Mouse (Mus musculus) heart, embryonic 12.5 days (tissue): Measurements from ENCODE around the gene Gfra4. TPM values are rescaled to one million over a fixed set of nuclear protein-coding genes. Genes with fewer than 3 reads are reported as not detected.

Experiments used
- ATAC-seq: fragments of 200-750 bp; cut with Nextera tagmentation; 2 replicates; pipeline ENCODE4 v1.8.0; 2017; ENCODE audit warnings: moderate TSS enrichment, moderate library complexity; ENCODE audit not compliant: insufficient number of reproducible peaks, low FRiP score
- H3K27ac ChIP-seq: fragments of 300-500 bp; sonication (generic); 2 replicates; pipeline ENCODE4 v1.5.1; 2016; ENCODE audit warnings: mild to moderate bottlenecking, moderate library complexity; ENCODE audit not compliant: poor library complexity, severe bottlenecking
- H3K27me3 ChIP-seq: fragments of 300-500 bp; sonication (generic); replicated peaks from 2 replicates; pipeline ENCODE4 v1.6.1; 2016; ENCODE audit warnings: mild to moderate bottlenecking, moderate library complexity
- H3K36me3 ChIP-seq: fragments of 300-500 bp; sonication (generic); 2 replicates; pipeline ENCODE4 v1.6.1; 2016; ENCODE audit warnings: mild to moderate bottlenecking, moderate library complexity
- H3K4me1 ChIP-seq: fragments of 300-500 bp; sonication (generic); replicated peaks from 2 replicates; pipeline ENCODE4 v1.6.1; 2016; ENCODE audit warnings: mild to moderate bottlenecking
- H3K4me2 ChIP-seq: fragments of 300-500 bp; sonication (generic); 2 replicates; pipeline ENCODE4 v1.6.1; 2016; ENCODE audit warnings: mild to moderate bottlenecking, moderate library complexity
- H3K4me3 ChIP-seq: fragments of 300-500 bp; sonication (generic); 2 replicates; pipeline ENCODE4 v1.5.1; 2016; ENCODE audit warnings: mild to moderate bottlenecking
- H3K9ac ChIP-seq: fragments of 300-500 bp; sonication (generic); 2 replicates; pipeline ENCODE4 v1.6.1; 2016; ENCODE audit warnings: mild to moderate bottlenecking, moderate library complexity
- H3K9me3 ChIP-seq: fragments of 300-500 bp; sonication (generic); replicated peaks from 2 replicates; pipeline ENCODE4 v1.6.1; 2016; ENCODE audit warnings: mild to moderate bottlenecking, moderate library complexity
- WGBS: fragments of 180-500 bp; shearing (Covaris S2); methylation state at CpG from one replicate; pipeline ENCODE4 v1.1.7; 2016; 5-methylcytosine and 5-hydroxymethylcytosine counted together
- polyA plus RNA-seq: library from polyadenylated mRNA; unstranded; fragments of >200 nt; fragmentation: Nextera tagmentation; extraction: Ambion mirVana; gene quantifications from 2 replicates; pipeline ENCODE4 v1.2.1, GENCODE M21; 2016

Gene Gfra4
- polyA plus RNA-seq, 1 experiment from 2014 or later, result 3.8 TPM

DNA sequence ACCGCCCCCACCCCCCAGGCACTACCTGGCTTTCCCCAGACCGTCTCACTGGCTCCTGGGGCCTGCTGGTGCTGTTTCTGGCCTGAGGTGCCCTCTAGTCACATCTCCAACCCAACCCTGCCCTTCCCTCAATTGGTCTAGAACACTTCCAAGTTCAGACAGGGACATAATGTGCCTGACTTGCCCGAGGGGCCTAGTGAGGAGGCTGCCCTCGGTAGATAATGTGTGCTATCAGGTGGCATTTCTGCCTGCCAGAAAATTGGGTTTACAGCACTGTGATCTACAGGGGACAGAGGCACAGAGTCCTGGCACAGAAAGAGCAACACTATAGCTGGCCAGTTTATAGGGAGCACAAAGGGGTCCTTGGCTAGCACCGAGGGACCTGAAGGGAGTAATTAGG lies 9.2 kb upstream of the Gfra4 start:
- no peak overlapping the region for H3K4me3 ChIP-seq
- no peaks in the 10 kb centered on the region for H3K9me3 ChIP-seq
- H3K4me2 ChIP-seq, result no peak overlapping the region
- 63% methylated on average over 5 of the region's 5 CpGs for WGBS
- no peak for ATAC-seq
- no peaks in the 10 kb centered on the region for H3K36me3 ChIP-seq
- peaks cover 61% of the 10 kb centered on the region for H3K27me3 ChIP-seq
- peaks cover 32% of the 10 kb centered on the region for H3K4me1 ChIP-seq
- no peak overlapping the region for H3K27ac ChIP-seq
- H3K9ac ChIP-seq, result no peak overlapping the region

DNA sequence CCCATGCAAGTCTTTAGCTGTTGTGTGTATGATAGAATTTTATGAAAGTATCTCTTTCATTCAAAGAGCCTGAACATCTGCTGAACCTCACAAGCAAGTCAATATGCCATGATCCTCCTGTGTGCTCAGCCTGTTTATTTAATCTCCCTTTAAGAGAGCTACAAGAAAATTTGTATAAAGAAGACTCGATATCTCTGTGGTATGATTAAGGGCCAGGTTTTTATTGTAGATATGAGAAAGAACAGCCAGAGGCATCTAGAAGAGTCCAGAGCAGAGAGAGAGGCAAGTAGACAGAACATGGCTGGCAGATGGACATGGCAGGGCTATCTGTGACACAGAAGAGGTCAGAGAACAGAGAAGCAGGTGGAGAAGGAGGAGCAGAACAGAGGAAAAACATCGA lies 3.1 kb upstream of the Gfra4 start:
- Histone ChIP-seq H3K4me1 (peaks cover 20% of the 10 kb centered on the region), H3K36me3 (no peaks in the 10 kb centered on the region), H3K9ac (no peak overlapping the region), H3K27ac (no peak overlapping the region), H3K27me3 (peaks cover 36% of the 10 kb centered on the region), H3K9me3 (no peaks in the 10 kb centered on the region), H3K4me3 (no peak overlapping the region), H3K4me2 (no peak overlapping the region)
- ATAC-seq, result no peak
- 71% methylated on average over 2 of the region's 2 CpGs for WGBS

DNA sequence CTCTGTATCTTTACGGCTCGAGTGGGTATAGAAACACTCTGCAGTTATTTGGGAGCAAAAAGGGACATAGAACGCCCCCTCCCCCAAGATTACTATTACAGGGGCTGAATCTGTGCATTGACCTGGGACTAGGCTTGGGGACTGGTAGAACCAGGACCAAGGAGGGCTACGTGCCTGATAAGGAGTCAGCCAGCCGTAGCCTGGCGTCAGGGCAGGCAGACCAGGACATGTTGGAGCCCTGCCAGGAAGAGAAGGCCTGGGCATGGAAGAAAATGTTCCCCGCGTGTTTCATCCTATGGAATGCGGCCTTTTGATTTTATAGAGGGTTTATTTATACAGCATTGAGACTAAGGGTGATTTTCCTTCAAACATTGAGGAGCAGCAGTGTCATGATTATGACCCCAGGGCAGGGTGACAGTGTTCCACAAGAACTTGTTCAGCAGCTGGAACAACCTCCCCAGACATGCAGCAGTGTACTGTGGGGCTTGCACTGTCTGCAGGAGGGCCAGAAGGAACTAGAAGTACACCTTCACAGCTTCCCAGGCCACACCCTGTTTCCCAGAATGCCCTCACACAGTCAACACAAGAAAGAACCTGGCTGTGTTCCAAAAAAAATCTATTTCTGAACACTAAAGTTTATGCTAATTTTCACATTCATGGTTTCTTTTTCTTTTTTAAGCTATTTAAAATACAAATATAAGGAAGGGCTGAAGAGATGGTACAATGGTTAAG lies 2.3 kb upstream of the Gfra4 start:
- 0 out of 2 replicates have a peak, but pooled peaks have one; percentile 51 for ATAC-seq

GRCm38 (mm10) chr2:131044354-131044852 lies 1.5 kb upstream of the Gfra4 start:
- Histone ChIP-seq H3K9me3 (no peaks in the 10 kb centered on the region), H3K4me2 (0 out of 2 replicates have a peak overlapping the region, but pooled peaks have one; percentile 8), H3K27me3 (peaks cover 50% of the 10 kb centered on the region), H3K4me1 (peaks cover 24% of the 10 kb centered on the region), H3K36me3 (no peaks in the 10 kb centered on the region), H3K27ac (no peak overlapping the region), H3K4me3 (no peak overlapping the region), H3K9ac (no peak overlapping the region)
- 8% methylated on average over 7 of the region's 7 CpGs for WGBS
- no peak for ATAC-seq

More for the DNA sequence above, 2.3 kb upstream of the Gfra4 start:
- Histone ChIP-seq H3K4me1 (peaks cover 24% of the 10 kb centered on the region), H3K27me3 (peaks cover 43% of the 10 kb centered on the region), H3K36me3 (no peaks in the 10 kb centered on the region), H3K9me3 (no peaks in the 10 kb centered on the region), H3K4me2 (no peak overlapping the region), H3K27ac (no peak overlapping the region), H3K4me3 (no peak overlapping the region), H3K9ac (no peak overlapping the region)
- 52% methylated on average over 9 of the region's 9 CpGs for WGBS

- no peaks in the 10 kb centered on the region for H3K36me3 ChIP-seq
- H3K4me3 ChIP-seq, result peak overlapping the region; percentile 71
- WGBS, result 3% methylated on average over 113 of the region's 115 CpGs
- H3K9ac ChIP-seq, result peak overlapping the region; percentile 77
- H3K4me2 ChIP-seq, result peak overlapping the region; percentile 98
- peaks cover 58% of the 10 kb centered on the region for H3K27me3 ChIP-seq
- peaks cover 31% of the 10 kb centered on the region for H3K4me1 ChIP-seq
- ATAC-seq, result 0 out of 2 replicates have a peak, but pooled peaks have one; percentile 13
- H3K9me3 ChIP-seq, result no peaks in the 10 kb centered on the region
- no peak overlapping the region for H3K27ac ChIP-seq
Observed at GRCm38 (mm10) chr2:131040854-131041825, 1.7 kb downstream of the Gfra4 start.

GRCm38 (mm10) chr2:131038675-131039074 lies 4.2 kb downstream of the Gfra4 start:
- peaks cover 57% of the 10 kb centered on the region for H3K27me3 ChIP-seq

DNA sequence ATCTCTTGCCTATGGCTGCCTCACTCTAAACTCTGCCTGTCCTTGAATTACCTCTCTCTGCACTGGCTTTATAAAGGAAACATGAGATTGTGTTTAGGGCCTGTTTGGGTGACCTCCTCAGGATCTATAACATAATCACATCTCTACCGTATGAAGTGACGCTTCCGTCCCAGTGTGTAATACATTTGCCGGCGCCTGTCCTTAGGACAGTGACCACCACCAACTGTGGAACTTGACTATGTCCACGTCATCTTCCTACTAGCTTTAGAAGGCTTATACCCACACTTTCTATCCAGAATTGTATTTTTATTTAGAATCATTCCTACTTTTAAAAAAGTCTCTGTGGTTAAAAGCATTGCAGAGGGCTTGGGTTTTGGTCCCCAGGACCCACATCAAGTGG lies 4.7 kb downstream of the Gfra4 start:
- no peak overlapping the region for H3K9ac ChIP-seq
- H3K4me3 ChIP-seq, result no peak overlapping the region
- WGBS, result 84% methylated on average over 6 of the region's 6 CpGs
- no peak overlapping the region for H3K27ac ChIP-seq
- peaks cover 54% of the 10 kb centered on the region for H3K27me3 ChIP-seq
- H3K36me3 ChIP-seq, result no peaks in the 10 kb centered on the region
- 0 out of 2 replicates have a peak, but pooled peaks cover 3% of the 10 kb centered on the region for H3K9me3 ChIP-seq
- no peak overlapping the region for H3K4me2 ChIP-seq
- no peak for ATAC-seq
- peaks cover 18% of the 10 kb centered on the region for H3K4me1 ChIP-seq

More at GRCm38 (mm10) chr2:131038675-131039074, 4.2 kb downstream of the Gfra4 start:
- H3K27ac ChIP-seq, result no peak overlapping the region
- no peak overlapping the region for H3K9ac ChIP-seq
- H3K9me3 ChIP-seq, result no peaks in the 10 kb centered on the region
- peaks cover 18% of the 10 kb centered on the region for H3K4me1 ChIP-seq
- H3K4me3 ChIP-seq, result no peak overlapping the region
- no peak for ATAC-seq
- 79% methylated on average over 5 of the region's 5 CpGs for WGBS
- H3K4me2 ChIP-seq, result no peak overlapping the region
- H3K36me3 ChIP-seq, result no peaks in the 10 kb centered on the region

- Histone ChIP-seq H3K4me3 (no peak overlapping the region), H3K9ac (no peak overlapping the region), H3K27me3 (peaks cover 46% of the 10 kb centered on the region), H3K36me3 (no peaks in the 10 kb centered on the region), H3K27ac (no peak overlapping the region), H3K4me1 (peaks cover 18% of the 10 kb centered on the region), H3K9me3 (0 out of 2 replicates have a peak, but pooled peaks cover 3% of the 10 kb centered on the region), H3K4me2 (no peak overlapping the region)
- no peak for ATAC-seq
- WGBS, result 38% methylated on average over 17 of the region's 17 CpGs
Observed at GRCm38 (mm10) chr2:131037226-131037990, 5.5 kb downstream of the Gfra4 start.

DNA sequence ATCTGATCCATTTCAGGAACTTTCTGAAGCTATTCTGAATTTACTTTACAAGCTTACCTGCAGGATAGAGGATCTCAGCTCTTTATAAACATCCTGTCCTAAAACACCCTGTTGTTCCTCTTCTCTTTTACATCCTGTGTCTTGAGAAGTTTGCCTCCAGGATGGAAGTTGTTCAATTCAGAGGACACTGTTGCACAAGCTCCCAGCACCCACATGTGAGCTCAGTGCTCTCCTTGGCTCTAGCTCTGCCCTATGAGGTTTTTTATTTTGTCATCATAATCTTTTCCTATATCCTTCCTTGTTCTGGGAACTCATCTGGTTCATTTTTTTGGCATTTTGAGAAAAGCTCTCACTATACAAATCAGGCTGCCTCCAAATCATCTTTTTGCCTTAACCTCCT lies 6.1 kb downstream of the Gfra4 start:
- Histone ChIP-seq H3K27me3 (peaks cover 40% of the 10 kb centered on the region), H3K9ac (no peak overlapping the region), H3K4me1 (peaks cover 18% of the 10 kb centered on the region), H3K4me2 (no peak overlapping the region), H3K36me3 (no peaks in the 10 kb centered on the region), H3K27ac (no peak overlapping the region), H3K9me3 (0 out of 2 replicates have a peak, but pooled peaks cover 3% of the 10 kb centered on the region), H3K4me3 (no peak overlapping the region)
- ATAC-seq, result no peak

GRCm38 (mm10) chr2:131036343-131036742 lies 6.5 kb downstream of the Gfra4 start:
- Histone ChIP-seq H3K27ac (no peak overlapping the region), H3K36me3 (no peaks in the 10 kb centered on the region), H3K4me2 (no peak overlapping the region), H3K27me3 (peaks cover 36% of the 10 kb centered on the region), H3K9me3 (0 out of 2 replicates have a peak, but pooled peaks cover 3% of the 10 kb centered on the region), H3K4me1 (peaks cover 14% of the 10 kb centered on the region), H3K9ac (no peak overlapping the region), H3K4me3 (no peak overlapping the region)
- 83% methylated on average over 2 of the region's 2 CpGs for WGBS
- ATAC-seq, result no peak
